Mouse (Mus musculus): Measurements from ENCODE around the gene Fgf2. TPM values are rescaled to one million over a fixed set of nuclear protein-coding genes. Genes with fewer than 3 reads are reported as not detected.
A peak's percentile ranks its signal among the peaks of the same experiment; 100 is the strongest.

The Fgf2 gene
- polyA plus RNA-seq, 2 experiments = 10.5 to 12.9 TPM

DNA sequence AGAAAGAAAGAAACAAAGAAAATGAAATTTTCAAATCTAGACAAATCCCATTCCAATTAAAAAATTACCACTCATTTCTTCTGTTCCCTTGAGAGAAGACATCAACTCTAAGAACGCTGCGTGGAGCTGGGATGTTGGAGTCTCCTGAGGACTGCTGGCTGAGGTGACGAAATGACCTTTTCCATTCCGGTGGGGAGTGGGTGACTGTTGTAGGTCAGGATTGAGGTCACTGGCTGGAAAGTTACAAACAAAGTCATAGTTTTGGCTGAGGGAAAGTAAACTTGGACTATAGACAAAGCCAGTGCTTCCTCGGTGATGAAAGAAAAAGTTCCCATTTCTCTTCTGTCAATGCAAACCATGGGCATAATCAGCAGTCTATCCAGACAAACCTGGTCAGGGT is 5.3 kb upstream of the Fgf2 start:
- WGBS = 78% methylated on average over 5 of the region's 5 CpGs

GRCm38 (mm10) chr3:37347671-37348070 is 475 bp upstream of the Fgf2 start:
- H3K36me3 ChIP-seq (ENCODE audit: control insufficient read depth, insufficient read depth, low read length) = 0 out of 2 replicates have a peak, but pooled peaks cover 4% of the 10 kb centered on the region
- ATAC-seq (ENCODE audit: low FRiP score, low read depth) = no peak
- H3K4me2 ChIP-seq (replicated peaks; ENCODE audit: low read depth, low read length, severe bottlenecking) = peak overlapping the region; percentile 92
- H3K4me1 ChIP-seq (ENCODE audit: control insufficient read depth, insufficient read depth, low read length) = peaks cover 15% of the 10 kb centered on the region
- peak overlapping the region; percentile 84 for H3K4me3 ChIP-seq (replicated peaks; ENCODE audit: low read length)
- no peaks in the 10 kb centered on the region for H3K27me3 ChIP-seq (ENCODE audit: control insufficient read depth, insufficient read depth, low read length)
- H3K27ac ChIP-seq (replicated peaks; ENCODE audit: low read depth, low read length) = no peak overlapping the region
- 35% methylated on average over 9 of the region's 9 CpGs for WGBS
- no peak for TF ChIP-seq POLR2A (IDR thresholded peaks at IDR 0.05; ENCODE audit: borderline replicate concordance, extremely low read depth, insufficient read depth, insufficient read length)
- H3K9me3 ChIP-seq (ENCODE audit: control insufficient read depth, low read length) = no peaks in the 10 kb centered on the region
- no peak for DNase-seq (ENCODE audit: low spot score)
- 0 out of 2 replicates have a peak overlapping the region, but pooled peaks have one; percentile 94 for H3K9ac ChIP-seq (ENCODE audit: low read depth, low read length, severe bottlenecking)

More for the DNA sequence above, 5.3 kb upstream of the Fgf2 start:
- Histone ChIP-seq H3K4me2 (replicated peaks; ENCODE audit: low read depth, low read length, severe bottlenecking) (no peak overlapping the region), H3K27me3 (ENCODE audit: control insufficient read depth, insufficient read depth, low read length) (no peaks in the 10 kb centered on the region), H3K4me1 (ENCODE audit: control insufficient read depth, insufficient read depth, low read length) (peaks cover 5% of the 10 kb centered on the region), H3K36me3 (ENCODE audit: control insufficient read depth, insufficient read depth, low read length) (no peaks in the 10 kb centered on the region), H3K4me3 (replicated peaks; ENCODE audit: low read length) (no peak overlapping the region), H3K9me3 (ENCODE audit: control insufficient read depth, low read length) (no peaks in the 10 kb centered on the region), H3K27ac (replicated peaks; ENCODE audit: low read depth, low read length) (no peak overlapping the region), H3K9ac (ENCODE audit: low read depth, low read length, severe bottlenecking) (no peak overlapping the region)
- TF ChIP-seq POLR2A (IDR thresholded peaks at IDR 0.05; ENCODE audit: borderline replicate concordance, extremely low read depth, insufficient read depth, insufficient read length) = no peak
- DNase-seq (ENCODE audit: low spot score) = no peak
- ATAC-seq (ENCODE audit: low FRiP score, low read depth) = no peak

GRCm38 (mm10) chr3:37349166-37349548 is 1.0 kb downstream of the Fgf2 start:
- no peak for DNase-seq (ENCODE audit: low spot score)
- H3K27ac ChIP-seq (replicated peaks; ENCODE audit: low read depth, low read length) = no peak overlapping the region
- ATAC-seq (ENCODE audit: low FRiP score, low read depth) = no peak
- peak overlapping the region; percentile 92 for H3K4me2 ChIP-seq (replicated peaks; ENCODE audit: low read depth, low read length, severe bottlenecking)
- TF ChIP-seq POLR2A (IDR thresholded peaks at IDR 0.05; ENCODE audit: borderline replicate concordance, extremely low read depth, insufficient read depth, insufficient read length) = no peak
- no peaks in the 10 kb centered on the region for H3K27me3 ChIP-seq (ENCODE audit: control insufficient read depth, insufficient read depth, low read length)
- H3K9me3 ChIP-seq (ENCODE audit: control insufficient read depth, low read length) = no peaks in the 10 kb centered on the region
- peak overlapping the region; percentile 84 for H3K4me3 ChIP-seq (replicated peaks; ENCODE audit: low read length)
- 0 out of 2 replicates have a peak, but pooled peaks cover 4% of the 10 kb centered on the region for H3K36me3 ChIP-seq (ENCODE audit: control insufficient read depth, insufficient read depth, low read length)
- H3K4me1 ChIP-seq (ENCODE audit: control insufficient read depth, insufficient read depth, low read length) = peaks cover 21% of the 10 kb centered on the region
- peak overlapping the region; percentile 94 for H3K9ac ChIP-seq (ENCODE audit: low read depth, low read length, severe bottlenecking)
- WGBS = 10% methylated on average over 7 of the region's 8 CpGs

DNA sequence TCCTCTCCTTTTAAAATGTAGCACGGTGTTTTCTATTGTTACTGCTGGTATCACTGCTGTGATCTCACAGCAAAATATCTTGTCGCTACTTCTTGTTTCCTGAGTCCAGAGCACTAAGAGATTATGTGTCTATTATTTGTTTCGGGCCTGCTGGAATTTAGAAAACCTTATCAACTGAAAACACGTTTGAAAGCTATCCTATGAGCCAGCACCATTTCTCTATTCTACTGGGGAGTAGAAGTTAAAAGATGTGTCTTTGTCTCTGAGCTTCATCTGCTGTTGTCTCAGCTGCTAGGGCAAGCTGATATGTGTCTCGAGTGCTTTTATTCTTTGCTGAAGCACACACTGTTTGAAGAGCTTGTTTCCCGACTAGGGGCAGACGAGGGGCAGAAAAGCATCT is 2.2 kb downstream of the Fgf2 start:
- no peaks in the 10 kb centered on the region for H3K9me3 ChIP-seq (ENCODE audit: control insufficient read depth, low read length)
- ATAC-seq (ENCODE audit: low FRiP score, low read depth) (no peak), DNase-seq (ENCODE audit: low spot score) (no peak)
- H3K36me3 ChIP-seq (ENCODE audit: control insufficient read depth, insufficient read depth, low read length) = 0 out of 2 replicates have a peak, but pooled peaks cover 4% of the 10 kb centered on the region
- no peak for TF ChIP-seq POLR2A (IDR thresholded peaks at IDR 0.05; ENCODE audit: borderline replicate concordance, extremely low read depth, insufficient read depth, insufficient read length)
- H3K4me3 ChIP-seq (replicated peaks; ENCODE audit: low read length) = peak overlapping the region; percentile 8; the same call in 1 of the 2 replicates
- H3K9ac ChIP-seq (ENCODE audit: low read depth, low read length, severe bottlenecking) = no peak overlapping the region
- no peaks in the 10 kb centered on the region for H3K27me3 ChIP-seq (ENCODE audit: control insufficient read depth, insufficient read depth, low read length)
- peak overlapping the region; percentile 92; the same call in 1 of the 2 replicates for H3K4me2 ChIP-seq (replicated peaks; ENCODE audit: low read depth, low read length, severe bottlenecking)
- 75% methylated on average over 7 of the region's 7 CpGs for WGBS
- H3K4me1 ChIP-seq (ENCODE audit: control insufficient read depth, insufficient read depth, low read length) = peaks cover 30% of the 10 kb centered on the region
- H3K27ac ChIP-seq (replicated peaks; ENCODE audit: low read depth, low read length) = no peak overlapping the region

DNA sequence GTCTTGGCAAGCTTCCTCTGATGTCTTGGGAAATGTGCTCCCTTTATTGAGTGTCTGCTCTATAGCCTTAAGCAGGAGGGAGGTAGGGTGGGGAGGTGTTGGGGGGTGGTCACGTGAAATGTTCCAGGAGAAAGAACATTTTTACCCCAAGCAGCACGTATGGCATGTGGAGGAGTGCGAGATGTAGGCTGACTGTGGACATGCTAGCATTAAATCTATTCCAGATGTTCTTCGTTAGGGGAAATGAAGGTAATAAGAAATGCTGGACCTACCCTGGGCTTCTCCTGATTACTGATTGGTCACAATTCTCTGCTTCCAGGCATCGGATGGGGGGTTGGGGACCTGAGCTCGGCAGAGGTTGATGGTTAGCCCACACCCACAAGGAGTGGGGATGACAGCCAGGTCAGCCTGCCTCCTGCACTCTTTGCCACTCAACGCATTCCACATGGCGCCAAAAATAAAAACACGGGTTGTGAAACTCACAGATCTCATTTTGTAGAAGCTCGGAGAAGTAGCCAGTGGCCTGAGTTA is 5.9 kb downstream of the Fgf2 start:
- peak overlapping the region; percentile 74 for H3K27ac ChIP-seq (replicated peaks; ENCODE audit: low read depth, low read length)
- no peak for TF ChIP-seq POLR2A (IDR thresholded peaks at IDR 0.05; ENCODE audit: borderline replicate concordance, extremely low read depth, insufficient read depth, insufficient read length)
- no peak overlapping the region; the same call in 1 of the 2 replicates for H3K4me2 ChIP-seq (replicated peaks; ENCODE audit: low read depth, low read length, severe bottlenecking)
- H3K4me3 ChIP-seq (replicated peaks; ENCODE audit: low read length) = no peak overlapping the region
- ATAC-seq (ENCODE audit: low FRiP score, low read depth) (peak; percentile 93), DNase-seq (ENCODE audit: low spot score) (peak; percentile 78)
- H3K4me1 ChIP-seq (ENCODE audit: control insufficient read depth, insufficient read depth, low read length) = peaks cover 26% of the 10 kb centered on the region
- H3K9me3 ChIP-seq (ENCODE audit: control insufficient read depth, low read length) = no peaks in the 10 kb centered on the region
- no peaks in the 10 kb centered on the region for H3K27me3 ChIP-seq (ENCODE audit: control insufficient read depth, insufficient read depth, low read length)
- H3K36me3 ChIP-seq (ENCODE audit: control insufficient read depth, insufficient read depth, low read length) = 0 out of 2 replicates have a peak, but pooled peaks cover 4% of the 10 kb centered on the region
- H3K9ac ChIP-seq (ENCODE audit: low read depth, low read length, severe bottlenecking) = no peak overlapping the region; the same call in 1 of the 2 replicates
- WGBS = 17% methylated on average over 10 of the region's 10 CpGs
